Mouse (Mus musculus) olfactory bulb, adult 2 months (tissue): ENCODE data around the gene Sox6.

Source experiments
- CTCF ChIP-seq: fragments of 200-500 bp; IDR thresholded peaks from 2 replicates; pipeline ENCODE4 v1.5.1; 2012; ENCODE audit warnings: low read depth, mild to moderate bottlenecking, low read length, moderate library complexity; ENCODE audit not compliant: insufficient read depth
- POLR2A ChIP-seq: fragments of 200-500 bp; IDR thresholded peaks from 2 replicates; pipeline ENCODE4 v1.6.1; 2012; ENCODE audit warnings: mild to moderate bottlenecking, low read depth, low read length, moderate library complexity; ENCODE audit not compliant: insufficient read depth

DNA sequence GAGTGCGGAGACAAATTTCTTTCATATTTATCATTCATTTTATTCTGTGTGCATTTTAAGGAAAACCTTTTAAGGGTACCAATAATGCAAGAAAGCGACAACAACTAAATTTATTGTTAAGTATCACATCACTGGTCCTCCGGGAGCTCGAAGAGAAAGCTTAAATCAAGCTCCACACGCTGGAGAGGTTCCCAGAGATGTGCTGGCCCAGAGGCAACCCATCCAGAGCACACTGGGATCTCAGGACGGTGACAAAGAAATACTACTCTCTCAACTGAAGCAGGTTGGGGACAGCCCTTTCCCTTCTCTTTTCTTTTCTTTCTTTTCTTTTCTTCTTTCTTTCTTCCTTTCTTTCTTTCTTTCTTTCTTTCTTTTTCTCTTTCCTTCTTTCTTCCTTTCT is 173.4 kb downstream of the Sox6 start:
- no peak for TF ChIP-seq CTCF
- TF ChIP-seq POLR2A = no peak
